Mouse (Mus musculus): ENCODE measurements around the gene Ndufaf2. TPM values are rescaled to one million over a fixed set of nuclear protein-coding genes. Genes with fewer than 3 reads are reported as not detected.

The Ndufaf2 gene
- polyA plus RNA-seq, 1 experiment from 2014 or later = 65.3 TPM

- H3K27ac ChIP-seq (ENCODE audit: low read depth, low read length) = no peak overlapping the region
- peak overlapping the region; percentile 27; the same call in 1 of the 2 replicates for H3K4me2 ChIP-seq
- no peak for ATAC-seq (replicated peaks; ENCODE audit: insufficient number of reproducible peaks, low FRiP score, low TSS enrichment)
- WGBS (ENCODE audit: insufficient replicate concordance) = 88% methylated on average over 3 of the region's 3 CpGs
- H3K9me3 ChIP-seq (replicated peaks; ENCODE audit: control insufficient read depth, low read length) = no peaks in the 10 kb centered on the region
- peaks cover 10% of the 10 kb centered on the region; the same call in 1 of the 2 replicates for H3K4me1 ChIP-seq (ENCODE audit: control insufficient read depth, insufficient read depth, low read length)
- no peaks in the 10 kb centered on the region for H3K27me3 ChIP-seq (ENCODE audit: control insufficient read depth, insufficient read depth, low read length)
- H3K9ac ChIP-seq (ENCODE audit: low read depth, low read length) = 0 out of 2 replicates have a peak overlapping the region, but pooled peaks have one; percentile 39
- H3K36me3 ChIP-seq (ENCODE audit: control insufficient read depth, insufficient read depth, low read length) = peaks cover 3% of the 10 kb centered on the region; the same call in 1 of the 2 replicates
- H3K4me3 ChIP-seq (ENCODE audit: low read depth, low read length) = no peak overlapping the region
Measured at GRCm38 (mm10) chr13:108046071-108046470, 112.4 kb downstream of the Ndufaf2 start.

- H3K4me3 ChIP-seq (ENCODE audit: low read depth, low read length) = no peak overlapping the region
- peaks cover 3% of the 10 kb centered on the region; the same call in 1 of the 2 replicates for H3K36me3 ChIP-seq (ENCODE audit: control insufficient read depth, insufficient read depth, low read length)
- no peaks in the 10 kb centered on the region for H3K27me3 ChIP-seq (ENCODE audit: control insufficient read depth, insufficient read depth, low read length)
- H3K4me2 ChIP-seq = peak overlapping the region; percentile 27
- H3K27ac ChIP-seq (ENCODE audit: low read depth, low read length) = no peak overlapping the region
- WGBS (ENCODE audit: insufficient replicate concordance) = 51% methylated on average over 3 of the region's 3 CpGs
- ATAC-seq (replicated peaks; ENCODE audit: insufficient number of reproducible peaks, low FRiP score, low TSS enrichment) = no peak
- 0 out of 2 replicates have a peak overlapping the region, but pooled peaks have one; percentile 39 for H3K9ac ChIP-seq (ENCODE audit: low read depth, low read length)
- peaks cover 10% of the 10 kb centered on the region; the same call in 1 of the 2 replicates for H3K4me1 ChIP-seq (ENCODE audit: control insufficient read depth, insufficient read depth, low read length)
- no peaks in the 10 kb centered on the region for H3K9me3 ChIP-seq (replicated peaks; ENCODE audit: control insufficient read depth, low read length)
Measured at GRCm38 (mm10) chr13:108045646-108046045, 112.8 kb downstream of the Ndufaf2 start.

GRCm38 (mm10) chr13:108044222-108044941 lies 114.0 kb downstream of the Ndufaf2 start, which contains the start of gene Smim15:
TSS of gene Smim15 (plus strand) at chr13:108044446.
- Histone ChIP-seq H3K4me2 (peak within 1 kb of the TSS; percentile 87), H3K4me3 (ENCODE audit: low read depth, low read length) (peak within 1 kb of the TSS; percentile 95), H3K27ac (ENCODE audit: low read depth, low read length) (peak within 1 kb of the TSS; percentile 92), H3K9me3 (replicated peaks; ENCODE audit: control insufficient read depth, low read length) (no peaks in the 10 kb centered on the region), H3K36me3 (ENCODE audit: control insufficient read depth, insufficient read depth, low read length) (peaks cover 3% of the 10 kb centered on the region; the same call in 1 of the 2 replicates), H3K4me1 (ENCODE audit: control insufficient read depth, insufficient read depth, low read length) (peaks cover 14% of the 10 kb centered on the region), H3K27me3 (ENCODE audit: control insufficient read depth, insufficient read depth, low read length) (no peaks in the 10 kb centered on the region), H3K9ac (ENCODE audit: low read depth, low read length) (peak within 1 kb of the TSS; percentile 96)
- under 1% methylated on average over 62 of the region's 71 CpGs for WGBS (ENCODE audit: insufficient replicate concordance)
- peak; percentile 96 for ATAC-seq (replicated peaks; ENCODE audit: insufficient number of reproducible peaks, low FRiP score, low TSS enrichment)

GRCm38 (mm10) chr13:108043431-108044221 lies 114.8 kb downstream of the Ndufaf2 start:
- H3K27me3 ChIP-seq (ENCODE audit: control insufficient read depth, insufficient read depth, low read length) = no peaks in the 10 kb centered on the region
- peak overlapping the region; percentile 95 for H3K4me3 ChIP-seq (ENCODE audit: low read depth, low read length)
- peaks cover 3% of the 10 kb centered on the region; the same call in 1 of the 2 replicates for H3K36me3 ChIP-seq (ENCODE audit: control insufficient read depth, insufficient read depth, low read length)
- peaks cover 14% of the 10 kb centered on the region for H3K4me1 ChIP-seq (ENCODE audit: control insufficient read depth, insufficient read depth, low read length)
- peak overlapping the region; percentile 87 for H3K4me2 ChIP-seq
- ATAC-seq (replicated peaks; ENCODE audit: insufficient number of reproducible peaks, low FRiP score, low TSS enrichment) = peak; percentile 16; the same call in 1 of the 2 replicates
- H3K27ac ChIP-seq (ENCODE audit: low read depth, low read length) = peak overlapping the region; percentile 92
- peak overlapping the region; percentile 96 for H3K9ac ChIP-seq (ENCODE audit: low read depth, low read length)
- 5% methylated on average over 23 of the region's 23 CpGs for WGBS (ENCODE audit: insufficient replicate concordance)
- no peaks in the 10 kb centered on the region for H3K9me3 ChIP-seq (replicated peaks; ENCODE audit: control insufficient read depth, low read length)

GRCm38 (mm10) chr13:108041358-108041757 lies 117.1 kb downstream of the Ndufaf2 start:
- H3K9ac ChIP-seq (ENCODE audit: low read depth, low read length) = no peak overlapping the region
- H3K27ac ChIP-seq (ENCODE audit: low read depth, low read length) = no peak overlapping the region
- ATAC-seq (replicated peaks; ENCODE audit: insufficient number of reproducible peaks, low FRiP score, low TSS enrichment) = no peak
- H3K4me1 ChIP-seq (ENCODE audit: control insufficient read depth, insufficient read depth, low read length) = peaks cover 14% of the 10 kb centered on the region
- H3K36me3 ChIP-seq (ENCODE audit: control insufficient read depth, insufficient read depth, low read length) = no peaks in the 10 kb centered on the region
- no peak overlapping the region for H3K4me3 ChIP-seq (ENCODE audit: low read depth, low read length)
- no peak overlapping the region; the same call in 1 of the 2 replicates for H3K4me2 ChIP-seq
- WGBS (ENCODE audit: insufficient replicate concordance) = 5% methylated on average over 7 of the region's 7 CpGs
- no peaks in the 10 kb centered on the region for H3K9me3 ChIP-seq (replicated peaks; ENCODE audit: control insufficient read depth, low read length)
- no peaks in the 10 kb centered on the region for H3K27me3 ChIP-seq (ENCODE audit: control insufficient read depth, insufficient read depth, low read length)

DNA sequence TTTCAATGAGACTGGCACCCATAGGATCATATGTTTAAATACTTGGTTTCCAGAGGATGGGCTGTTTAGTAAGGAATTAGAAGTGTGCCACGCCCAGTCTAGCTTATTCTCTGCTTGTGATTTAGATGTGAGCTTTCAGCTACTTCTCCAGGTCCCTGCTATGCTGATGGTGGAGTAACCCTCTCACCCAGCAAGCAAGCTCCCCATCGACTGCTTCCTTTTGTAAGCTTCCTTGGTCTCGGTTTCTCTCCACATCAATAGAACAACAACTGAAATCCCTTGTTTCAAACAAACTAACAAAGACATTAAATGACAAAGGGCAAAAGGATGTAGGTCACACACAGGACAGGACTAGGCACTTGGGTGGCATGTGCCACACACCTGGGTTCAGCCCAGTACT lies 118.0 kb downstream of the Ndufaf2 start:
- Histone ChIP-seq H3K9me3 (replicated peaks; ENCODE audit: control insufficient read depth, low read length) (no peaks in the 10 kb centered on the region), H3K4me3 (ENCODE audit: low read depth, low read length) (no peak overlapping the region), H3K36me3 (ENCODE audit: control insufficient read depth, insufficient read depth, low read length) (no peaks in the 10 kb centered on the region), H3K4me1 (ENCODE audit: control insufficient read depth, insufficient read depth, low read length) (peaks cover 14% of the 10 kb centered on the region), H3K4me2 (no peak overlapping the region), H3K27ac (ENCODE audit: low read depth, low read length) (no peak overlapping the region), H3K9ac (ENCODE audit: low read depth, low read length) (no peak overlapping the region), H3K27me3 (ENCODE audit: control insufficient read depth, insufficient read depth, low read length) (no peaks in the 10 kb centered on the region)
- WGBS (ENCODE audit: insufficient replicate concordance) = 59% methylated on average over 3 of the region's 3 CpGs
- no peak for ATAC-seq (replicated peaks; ENCODE audit: insufficient number of reproducible peaks, low FRiP score, low TSS enrichment)

DNA sequence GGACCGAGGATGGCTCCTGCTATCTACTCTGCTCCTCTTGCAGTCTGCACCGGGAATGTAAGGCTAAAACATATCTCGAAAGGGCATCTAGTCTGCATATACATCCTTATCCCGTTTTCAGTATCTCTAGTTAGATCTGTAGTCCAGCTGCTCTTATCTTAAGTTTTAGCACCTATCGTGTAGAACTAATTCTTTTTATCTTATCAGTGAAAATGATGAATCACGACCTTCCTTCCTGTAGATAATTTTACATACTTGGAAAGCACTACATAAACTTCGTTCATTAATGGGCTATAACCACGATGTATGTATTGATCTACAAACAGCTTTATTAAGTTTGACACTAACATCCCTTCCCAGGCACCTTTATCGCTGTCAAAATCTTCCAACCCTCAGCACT lies 118.5 kb downstream of the Ndufaf2 start:
- WGBS (ENCODE audit: insufficient replicate concordance) = 40% methylated on average over 9 of the region's 9 CpGs
- Histone ChIP-seq H3K9ac (ENCODE audit: low read depth, low read length) (no peak overlapping the region), H3K4me2 (no peak overlapping the region), H3K27ac (ENCODE audit: low read depth, low read length) (no peak overlapping the region), H3K4me1 (ENCODE audit: control insufficient read depth, insufficient read depth, low read length) (peaks cover 12% of the 10 kb centered on the region), H3K9me3 (replicated peaks; ENCODE audit: control insufficient read depth, low read length) (no peaks in the 10 kb centered on the region), H3K4me3 (ENCODE audit: low read depth, low read length) (no peak overlapping the region), H3K27me3 (ENCODE audit: control insufficient read depth, insufficient read depth, low read length) (no peaks in the 10 kb centered on the region), H3K36me3 (ENCODE audit: control insufficient read depth, insufficient read depth, low read length) (no peaks in the 10 kb centered on the region)
- ATAC-seq (replicated peaks; ENCODE audit: insufficient number of reproducible peaks, low FRiP score, low TSS enrichment) = no peak

GRCm38 (mm10) chr13:108039375-108039774 lies 119.0 kb downstream of the Ndufaf2 start:
- no peak overlapping the region for H3K27ac ChIP-seq (ENCODE audit: low read depth, low read length)
- 43% methylated on average over 6 of the region's 6 CpGs for WGBS (ENCODE audit: insufficient replicate concordance)
- H3K36me3 ChIP-seq (ENCODE audit: control insufficient read depth, insufficient read depth, low read length) = no peaks in the 10 kb centered on the region
- no peaks in the 10 kb centered on the region for H3K27me3 ChIP-seq (ENCODE audit: control insufficient read depth, insufficient read depth, low read length)
- no peak overlapping the region for H3K9ac ChIP-seq (ENCODE audit: low read depth, low read length)
- H3K4me3 ChIP-seq (ENCODE audit: low read depth, low read length) = no peak overlapping the region
- H3K9me3 ChIP-seq (replicated peaks; ENCODE audit: control insufficient read depth, low read length) = no peaks in the 10 kb centered on the region
- ATAC-seq (replicated peaks; ENCODE audit: insufficient number of reproducible peaks, low FRiP score, low TSS enrichment) = no peak
- peaks cover 12% of the 10 kb centered on the region for H3K4me1 ChIP-seq (ENCODE audit: control insufficient read depth, insufficient read depth, low read length)
- no peak overlapping the region for H3K4me2 ChIP-seq

Measured in heart, embryonic 11.5 days (tissue).